Mouse (Mus musculus): Measurements from ENCODE around the gene Leng8.
A peak's percentile ranks its signal among the peaks of the same experiment; 100 is the strongest.

Leng8 gene

GRCm38 (mm10) chr7:4136771-4137531, at the start of gene Leng8:
Gene Leng8, plus strand, starts transcription at chr7:4137039.
- DNase-seq = peak; percentile 99

DNA sequence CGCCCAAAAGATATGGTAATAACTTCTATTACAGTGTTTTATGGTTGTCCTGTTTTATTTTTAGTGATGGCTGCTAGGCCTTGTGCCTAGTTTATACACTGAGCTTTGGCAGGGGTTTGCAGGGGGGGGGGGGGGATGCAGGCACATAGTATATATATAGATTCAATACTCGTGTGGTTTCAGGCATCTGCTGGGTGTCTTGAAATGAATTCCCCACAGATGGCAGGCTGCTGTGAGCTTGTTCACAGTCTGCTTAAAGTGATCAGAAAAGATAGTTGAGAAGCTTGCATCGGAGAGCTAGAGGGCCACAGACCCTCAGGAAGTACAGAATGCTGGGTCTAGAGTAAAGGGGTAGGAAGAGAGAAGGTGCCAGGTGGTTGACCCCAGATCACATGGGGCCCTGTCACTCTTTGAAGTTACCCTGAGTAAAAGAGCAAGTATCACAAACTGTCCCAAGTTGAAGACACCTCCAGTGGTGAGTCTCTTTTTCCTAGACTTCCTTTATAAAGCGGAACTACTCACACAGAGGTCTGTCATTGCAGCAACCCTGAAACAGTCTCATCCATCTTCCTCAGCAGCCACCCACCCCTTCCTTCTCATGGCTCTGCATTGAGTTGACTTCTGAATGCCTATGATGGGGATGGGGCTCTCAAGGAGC, 49.5 kb upstream of the Leng8 start:
- no peak for DNase-seq

DNA sequence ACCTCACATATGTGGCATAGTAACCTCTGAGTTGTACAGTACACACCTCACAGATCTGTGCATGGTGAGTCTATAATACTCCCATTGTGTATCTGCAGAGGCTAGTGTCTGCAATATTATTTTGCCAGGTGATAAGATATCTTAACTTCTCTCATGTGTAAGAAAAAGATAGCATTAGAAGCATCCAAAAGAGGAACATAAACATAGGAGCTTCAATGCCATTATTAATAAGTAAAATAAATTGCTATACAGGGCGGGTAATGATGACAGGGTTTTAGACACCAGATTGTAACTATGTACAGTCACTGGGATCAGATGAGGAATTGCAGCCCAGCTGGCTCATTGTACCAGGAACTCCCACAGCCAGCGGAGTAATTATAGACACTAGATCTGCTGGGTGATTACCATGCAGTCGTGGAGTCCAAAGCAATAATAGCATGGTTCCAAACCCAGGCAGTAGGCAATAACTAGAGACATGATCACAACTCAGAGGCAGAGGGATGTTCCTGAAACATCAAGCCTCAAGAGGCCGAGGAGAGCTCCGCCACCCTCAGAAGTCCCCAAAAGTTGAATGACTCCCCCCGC, 48.9 kb upstream of the Leng8 start:
- DNase-seq = no peak

DNA sequence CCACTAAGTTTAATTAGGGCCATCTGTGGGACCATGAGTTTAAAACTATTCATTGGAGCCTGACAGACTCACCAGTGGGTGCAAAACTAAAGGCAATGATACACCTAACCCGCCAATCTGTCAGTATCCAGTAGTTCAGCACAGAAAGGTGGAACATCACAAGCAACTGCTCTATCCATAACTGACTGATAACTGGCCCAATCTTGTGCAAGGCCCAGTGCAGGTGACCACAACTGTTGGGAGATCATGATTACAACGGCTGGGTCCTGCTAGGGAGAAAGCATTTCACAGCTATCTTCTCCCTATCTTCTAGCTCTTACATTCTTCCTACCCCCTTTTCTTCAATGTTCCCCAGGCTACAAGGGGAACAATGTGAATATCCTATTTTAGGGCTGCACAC, 48.2 kb upstream of the Leng8 start:
- DNase-seq = no peak

DNA sequence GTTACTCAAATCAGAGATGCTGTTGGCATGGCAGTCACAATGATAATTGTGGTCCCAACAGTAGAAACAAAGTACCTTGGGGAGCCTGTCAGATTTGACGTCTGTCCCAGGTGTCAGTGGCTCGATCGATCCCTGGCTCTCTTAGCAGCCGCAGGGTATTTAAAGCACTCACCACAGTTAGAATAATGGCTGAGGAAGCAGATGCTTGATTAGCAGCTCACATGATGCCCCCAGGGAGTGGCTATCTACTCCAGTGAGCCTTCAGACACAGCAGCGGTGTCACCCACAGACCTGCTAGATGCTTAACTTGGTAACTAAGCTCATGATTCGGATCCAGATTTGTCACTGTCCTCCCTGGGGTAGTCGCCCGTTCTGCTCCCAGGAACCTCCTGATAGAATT, 45.7 kb upstream of the Leng8 start:
- no peak for DNase-seq

DNA sequence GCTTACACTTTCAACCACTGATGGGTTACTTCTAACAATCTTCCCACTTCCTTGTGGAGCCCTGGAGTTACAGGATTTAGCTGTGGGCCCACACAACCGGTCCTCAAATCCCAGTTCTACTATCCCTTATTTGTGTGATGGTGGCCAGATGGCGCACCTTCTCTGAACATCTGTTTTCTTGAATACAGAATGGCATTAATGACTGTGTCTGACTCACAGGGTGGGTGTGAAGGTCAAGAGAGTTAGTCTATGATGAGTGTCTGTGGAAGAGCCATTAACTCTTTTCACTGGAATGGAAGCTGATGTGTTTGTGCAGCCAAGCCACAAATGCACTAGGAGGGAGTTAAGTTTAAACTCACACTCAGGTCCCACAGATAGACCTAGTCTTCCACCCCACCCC, 38.5 kb upstream of the Leng8 start:
- DNase-seq = no peak

GRCm38 (mm10) chr7:4098832-4099231, 38.0 kb upstream of the Leng8 start:
- DNase-seq = no peak

DNA sequence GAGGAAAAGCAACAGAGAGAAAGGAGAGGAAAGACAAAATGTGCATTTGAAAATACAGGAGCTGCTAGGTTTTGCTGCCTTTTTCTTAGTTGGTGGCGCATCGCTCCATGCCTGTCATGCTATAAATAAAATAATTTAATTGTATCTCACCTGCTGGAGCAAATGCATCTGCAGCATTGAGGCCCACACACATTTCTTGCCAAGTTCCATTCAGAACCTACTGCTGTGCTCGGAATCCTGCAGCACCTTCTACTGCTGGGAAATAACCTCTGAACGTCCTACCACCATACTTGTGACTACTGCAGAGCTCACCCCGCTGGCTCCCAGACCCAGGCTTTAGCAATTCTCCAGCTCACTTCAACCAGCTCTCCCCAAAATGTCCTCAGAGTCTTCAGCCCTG, 35.7 kb upstream of the Leng8 start:
- no peak for DNase-seq

DNA sequence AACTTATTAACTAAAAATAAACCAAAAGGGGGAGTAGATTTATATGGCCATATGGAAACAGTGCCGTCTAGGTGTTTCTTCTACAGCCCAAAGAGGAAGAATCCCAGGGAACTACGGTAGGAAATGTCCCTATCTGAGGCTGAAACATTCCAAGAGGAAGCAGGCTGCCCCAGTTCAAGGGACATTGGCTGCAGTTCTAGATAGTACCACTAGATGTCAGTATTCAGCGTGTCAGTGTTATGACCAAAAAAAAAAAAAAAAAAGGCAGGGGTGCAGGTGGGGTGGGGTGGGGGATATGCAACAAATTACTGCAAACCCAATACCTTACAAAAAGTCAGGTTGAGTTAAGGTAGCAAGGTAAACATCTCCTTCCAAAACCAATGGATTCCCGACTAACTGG, 33.4 kb upstream of the Leng8 start:
- DNase-seq = peak; percentile 63

DNA sequence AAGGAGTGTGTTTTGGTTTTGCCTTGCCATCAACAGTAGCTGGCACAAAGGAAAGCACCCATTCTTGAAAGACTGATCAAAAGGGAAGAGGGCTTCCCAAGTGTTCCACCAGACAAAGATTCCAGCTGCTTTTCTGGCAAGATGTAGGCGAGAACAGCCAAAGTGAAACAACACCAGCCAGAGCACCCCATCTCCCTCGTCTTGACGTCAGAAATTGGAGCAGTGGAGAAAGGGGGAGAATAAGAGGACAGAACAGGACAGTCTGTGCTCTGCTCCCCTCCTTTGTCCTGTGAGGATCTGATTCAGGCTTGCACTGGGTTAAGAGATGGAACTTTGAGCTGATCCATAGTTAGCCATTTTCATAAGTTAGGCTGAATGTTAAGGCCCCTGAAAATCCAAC, 25.1 kb upstream of the Leng8 start:
- no peak for DNase-seq

DNA sequence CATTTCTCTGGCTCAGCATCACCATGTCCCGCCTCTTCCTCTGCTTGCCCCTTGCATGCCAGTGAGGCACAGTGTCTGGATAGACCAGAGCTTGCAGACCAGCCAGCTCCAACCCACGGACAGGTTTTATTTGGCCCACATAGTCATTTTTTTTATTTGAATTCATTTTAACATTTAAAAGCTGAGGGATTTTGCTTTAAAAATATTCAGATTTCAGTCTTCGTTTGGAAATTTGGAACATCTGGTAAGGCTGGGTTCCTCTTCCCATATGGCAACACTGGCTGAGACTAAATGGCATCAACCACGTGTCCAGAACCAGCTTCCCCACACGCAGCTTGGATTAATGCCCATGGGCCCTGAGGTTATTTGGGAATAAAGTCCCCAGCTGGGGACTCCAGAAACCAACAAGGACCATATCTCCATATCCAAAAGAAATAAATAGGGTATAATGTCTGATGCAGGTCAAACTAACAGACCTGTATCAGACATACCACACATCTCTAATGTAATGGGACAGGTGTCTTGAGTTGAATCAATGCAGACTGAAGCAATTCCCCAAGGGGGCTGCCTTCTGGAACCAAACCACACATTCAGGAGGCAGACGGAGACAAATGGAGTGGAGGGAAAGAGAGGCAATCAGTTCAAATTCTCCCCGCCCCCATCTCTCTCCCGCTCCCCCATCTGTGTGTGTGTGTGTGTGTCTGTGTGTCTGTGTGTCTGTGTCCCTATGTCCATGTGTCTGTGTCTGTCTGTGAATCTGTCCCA, 19.6 kb upstream of the Leng8 start:
- DNase-seq = no peak

- no peak for DNase-seq
Observed at GRCm38 (mm10) chr7:4119344-4119902, 17.4 kb upstream of the Leng8 start, which contains the start of gene Ttyh1. Gene Ttyh1, plus strand, starts transcription at chr7:4119408.

GRCm38 (mm10) chr7:4119976-4120921, 16.6 kb upstream of the Leng8 start:
- no peak for DNase-seq

DNA sequence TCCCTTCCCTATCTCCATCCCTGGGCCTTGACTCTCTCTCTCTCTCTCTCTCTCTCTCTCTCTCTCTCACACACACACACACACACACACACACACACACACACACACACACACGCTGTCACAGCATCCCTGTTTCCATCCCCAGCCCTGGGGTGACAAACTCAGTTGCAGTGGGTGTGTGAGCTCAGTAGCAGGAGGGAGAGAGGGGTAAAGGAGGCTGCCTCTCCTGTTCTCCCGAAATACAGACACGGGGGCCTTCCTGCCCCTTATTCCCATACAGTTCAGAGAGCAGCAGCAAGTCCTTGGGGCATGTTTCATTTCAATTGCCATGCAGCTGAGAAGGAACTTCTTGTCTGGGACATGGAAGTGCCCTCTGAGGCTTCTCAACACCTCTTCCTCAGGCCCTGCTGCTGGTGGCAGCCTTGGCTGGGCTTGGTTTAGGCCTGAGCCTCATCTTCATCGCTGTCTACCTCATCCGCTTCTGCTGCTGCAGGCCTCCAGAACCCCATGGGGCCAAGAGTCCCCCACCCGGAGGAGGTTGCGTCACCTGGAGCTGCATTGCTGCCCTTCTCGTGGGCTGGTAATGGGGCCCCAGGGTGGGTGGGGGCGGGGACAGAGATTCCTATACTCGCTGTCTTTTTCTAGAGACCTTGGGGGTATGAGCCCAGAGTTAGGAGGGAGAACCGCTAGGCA, 14.6 kb upstream of the Leng8 start:
- DNase-seq = no peak

DNA sequence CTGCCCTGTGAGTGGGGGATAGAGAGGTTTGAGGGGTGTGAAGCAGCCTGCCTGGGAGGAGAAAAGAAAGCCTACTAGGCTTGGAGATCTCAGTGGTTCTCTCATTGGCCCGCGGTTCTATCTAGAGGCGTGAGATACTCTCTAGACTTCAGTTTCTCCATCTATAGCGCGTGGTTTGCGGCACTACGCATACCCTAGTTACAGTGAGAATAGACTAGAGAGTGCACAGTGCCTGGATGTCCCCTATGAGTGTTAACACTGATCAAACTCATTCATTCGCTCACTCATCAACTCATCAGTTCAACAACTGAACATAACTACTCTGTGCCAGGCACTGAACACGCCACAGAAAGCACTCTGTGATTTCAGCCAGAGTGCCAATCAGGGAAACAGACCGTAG, 14.1 kb upstream of the Leng8 start:
- no peak for DNase-seq

DNA sequence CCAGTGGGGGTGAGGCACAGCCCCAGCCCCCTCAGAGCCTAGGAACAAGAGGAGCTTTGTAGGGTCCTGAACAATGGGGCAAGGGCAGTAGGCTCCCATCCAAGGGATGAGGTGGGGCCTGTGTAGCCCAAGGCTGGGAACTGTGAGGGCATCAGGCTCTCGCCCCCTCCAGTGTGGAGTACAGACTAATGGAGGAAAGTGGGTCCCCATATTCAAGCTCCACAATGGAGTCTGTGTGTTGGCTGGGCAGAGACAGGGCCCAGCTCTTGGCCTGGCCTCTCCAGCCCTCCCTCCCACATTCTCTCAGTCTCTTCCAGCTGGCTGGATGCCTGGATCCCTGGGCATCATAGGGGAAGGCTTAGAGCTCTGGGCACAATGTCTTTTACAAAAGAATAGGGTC, 13.1 kb upstream of the Leng8 start:
- no peak for DNase-seq

GRCm38 (mm10) chr7:4124315-4124759, 12.5 kb upstream of the Leng8 start:
- peak; percentile 56 for DNase-seq

GRCm38 (mm10) chr7:4124856-4125255, 12.0 kb upstream of the Leng8 start:
- DNase-seq = no peak

- no peak for DNase-seq
Observed at GRCm38 (mm10) chr7:4125306-4125705, 11.5 kb upstream of the Leng8 start.

DNA sequence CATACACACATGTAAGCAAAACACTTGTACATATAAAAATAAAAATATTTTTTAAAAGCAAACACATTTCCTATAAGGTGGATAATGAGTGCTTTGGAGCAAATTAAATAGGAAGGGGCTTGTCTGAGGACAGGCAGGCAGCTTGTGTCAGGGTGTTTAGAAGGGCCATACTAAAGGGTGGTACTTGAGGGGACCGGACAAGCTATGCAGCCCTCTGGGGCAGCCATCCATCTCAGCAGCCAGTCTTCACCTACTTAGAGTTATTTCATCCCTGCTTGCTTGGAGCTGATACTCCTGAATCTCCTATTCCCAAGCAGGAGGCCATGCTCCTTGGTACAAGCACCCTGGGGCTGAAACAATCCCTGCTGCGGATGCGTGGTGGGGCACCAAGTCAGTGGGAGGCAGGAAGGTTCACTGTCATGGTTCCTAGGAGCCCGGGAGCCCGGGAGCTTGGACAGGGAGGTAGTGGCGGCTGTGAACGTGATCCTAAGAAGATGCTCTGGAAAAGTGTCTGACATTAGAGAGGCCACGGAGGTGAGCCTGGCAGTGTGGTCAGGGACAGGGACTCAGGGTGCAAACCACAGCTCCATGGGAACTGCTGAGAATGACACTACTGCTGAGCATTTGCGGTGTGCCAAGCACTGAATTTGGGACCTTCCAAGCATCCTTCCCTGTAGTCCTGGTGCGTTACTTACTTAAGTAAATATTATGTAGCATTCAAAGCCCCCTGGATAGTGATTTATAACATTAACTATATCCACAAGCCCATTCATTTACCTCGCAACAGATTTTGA, 9.7 kb upstream of the Leng8 start:
- no peak for DNase-seq
